Mouse (Mus musculus) c-Kit-positive CD71-positive TER-119-negative erythroid progenitor cells, embryonic 14.5 days (primary cell): ENCODE measurements around the gene Rrnad1.

Experiments used
- DNase-seq: peaks from one replicate; pipeline ENCODE4 v3.0.0-alpha.2; 2013; ENCODE audit warnings: low read depth

Gene Rrnad1

GRCm38 (mm10) chr3:87884291-87884690, 46.2 kb downstream of the Rrnad1 start:
- no peak for DNase-seq

GRCm38 (mm10) chr3:87877730-87878129, 52.8 kb downstream of the Rrnad1 start:
- no peak for DNase-seq
